Mouse (Mus musculus): ENCODE measurements around the gene Bcs1l.

Gene Bcs1l

GRCm38 (mm10) chr1:74587773-74588445 lies at the start of gene Bcs1l, which contains the start of gene Zfp142:
Bcs1l (plus strand) TSS chr1:74588289.
Zfp142 (minus strand) TSS chr1:74588246.
- DNase-seq (ENCODE audit: low read depth, low spot score) = peak; percentile 98

- DNase-seq (ENCODE audit: low read depth, low spot score) = no peak
These were observed 49.4 kb upstream of the Bcs1l start for GRCm38 (mm10) chr1:74538650-74539049.

DNA sequence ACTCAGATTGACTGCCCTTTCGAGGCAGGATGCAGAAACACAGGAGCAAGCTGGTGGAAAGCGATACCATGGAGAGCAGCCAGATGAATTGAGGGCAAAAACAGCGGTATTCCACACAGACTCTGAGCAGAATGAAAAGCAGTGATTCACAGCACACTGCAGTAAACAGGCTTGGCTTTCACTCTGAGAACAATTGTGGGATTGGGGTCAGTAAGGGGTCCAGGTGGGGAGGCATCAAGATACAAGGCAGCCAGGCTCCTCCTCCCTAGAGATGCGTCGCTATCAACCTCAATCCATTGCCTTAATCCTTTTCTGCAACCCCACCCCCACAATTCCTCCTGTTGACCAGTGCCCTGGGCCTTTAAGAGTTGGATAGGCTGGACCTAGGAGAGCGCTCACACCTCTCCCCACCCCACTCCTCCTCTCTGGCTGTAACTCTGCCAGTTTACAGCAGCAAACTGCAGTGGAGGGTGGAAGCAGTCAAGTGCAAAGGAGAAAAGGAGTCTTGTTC lies 45.6 kb upstream of the Bcs1l start, which contains the start of gene Plcd4:
Gene Plcd4, plus strand, starts transcription at position 438 of the 511 bp plus-strand sequence.
- no peak for DNase-seq (ENCODE audit: low read depth, low spot score)

GRCm38 (mm10) chr1:74544184-74544583 lies 43.9 kb upstream of the Bcs1l start, which contains the start of gene Usp37:
Usp37 (minus strand) TSS chr1:74544284.
- no peak for DNase-seq (ENCODE audit: low read depth, low spot score)

DNA sequence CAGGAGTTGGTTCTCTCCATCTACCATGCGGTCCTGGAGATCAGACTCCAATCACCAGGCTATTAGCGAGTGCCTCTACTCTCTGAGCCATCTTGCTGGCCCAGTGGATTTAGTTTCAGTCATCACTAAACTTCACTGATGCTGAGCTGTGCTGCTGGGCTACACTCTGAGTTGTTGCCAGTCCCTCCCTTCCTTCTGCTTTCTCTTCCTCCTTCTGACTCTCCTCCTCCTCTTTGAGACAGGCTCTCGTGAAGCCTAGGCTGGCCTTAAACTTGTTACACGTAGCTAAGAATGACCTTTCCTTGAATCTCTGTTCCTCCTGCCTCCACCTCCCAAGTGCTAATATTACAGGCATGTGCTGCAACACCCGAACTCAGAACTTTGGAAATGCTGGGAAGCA lies 29.0 kb upstream of the Bcs1l start:
- no peak for DNase-seq (ENCODE audit: low read depth, low spot score)

- no peak for DNase-seq (ENCODE audit: low read depth, low spot score)
These were observed 22.3 kb upstream of the Bcs1l start for GRCm38 (mm10) chr1:74565834-74566233.

DNA sequence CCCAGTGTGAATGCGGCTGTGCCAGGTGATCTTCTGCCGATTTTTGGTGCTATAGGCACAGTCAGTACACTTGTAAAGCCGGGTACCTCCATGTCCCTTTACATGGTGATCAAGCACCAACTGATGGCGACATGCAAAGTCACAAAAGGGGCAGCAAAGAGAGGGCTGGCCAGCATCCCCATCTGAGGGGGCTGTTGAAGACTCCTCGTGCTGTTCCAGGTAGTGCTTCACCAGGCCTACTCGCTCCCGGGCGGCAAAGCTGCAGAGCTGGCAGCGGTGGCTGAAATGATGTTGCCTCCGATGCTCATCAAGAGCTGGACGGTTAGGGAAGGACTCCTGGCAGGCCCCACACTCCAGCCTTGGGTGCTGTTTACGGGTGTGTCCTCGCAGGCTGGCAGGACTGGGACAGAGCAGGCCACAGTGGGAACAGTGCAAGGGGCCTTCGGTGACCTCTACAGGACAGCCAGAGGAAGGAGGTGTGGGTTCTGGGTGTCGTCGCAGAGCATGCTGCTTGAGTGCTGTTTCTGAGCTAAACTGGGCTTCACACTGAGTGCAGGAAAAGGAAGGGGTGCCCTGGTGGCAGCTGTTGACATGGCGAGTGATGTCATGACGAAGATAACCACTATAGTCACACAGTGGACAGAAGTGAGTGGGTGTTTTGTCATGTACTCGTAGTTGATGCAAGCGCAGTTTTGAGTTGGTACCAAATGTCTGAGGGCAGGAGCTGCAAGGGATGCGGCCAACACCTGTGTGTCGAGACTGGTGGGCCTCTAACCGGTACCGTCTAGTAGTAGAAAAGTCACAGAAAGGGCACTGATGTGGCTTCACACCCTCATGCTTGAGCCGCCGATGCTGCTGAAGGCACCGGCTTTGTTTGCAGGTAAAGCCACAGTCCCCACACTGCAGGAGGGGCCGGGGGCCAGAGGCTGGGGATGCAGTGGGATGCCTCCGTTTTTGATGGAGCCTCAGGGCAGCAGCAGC lies 18.1 kb upstream of the Bcs1l start:
- no peak for DNase-seq (ENCODE audit: low read depth, low spot score)

DNA sequence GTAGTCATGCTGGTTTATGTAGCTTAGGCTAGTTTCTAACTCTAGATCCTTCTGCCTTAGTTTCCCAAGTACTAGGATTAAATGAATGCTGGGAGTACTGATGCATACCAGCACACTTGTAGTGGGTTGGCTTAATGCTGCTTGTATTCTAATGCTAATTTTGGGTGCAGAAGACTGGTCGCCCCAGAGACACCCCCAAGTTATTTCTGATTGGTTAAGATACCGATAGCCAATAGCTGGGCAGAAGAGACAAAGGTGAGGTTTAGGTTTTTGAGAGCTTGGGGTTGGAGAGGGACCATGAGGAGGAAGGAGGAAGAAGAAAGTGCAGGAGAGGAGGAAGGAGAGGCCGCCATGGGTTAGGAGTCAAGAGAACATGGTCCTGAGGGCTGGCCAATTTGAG lies 5.5 kb upstream of the Bcs1l start:
- no peak for DNase-seq (ENCODE audit: low read depth, low spot score)

DNA sequence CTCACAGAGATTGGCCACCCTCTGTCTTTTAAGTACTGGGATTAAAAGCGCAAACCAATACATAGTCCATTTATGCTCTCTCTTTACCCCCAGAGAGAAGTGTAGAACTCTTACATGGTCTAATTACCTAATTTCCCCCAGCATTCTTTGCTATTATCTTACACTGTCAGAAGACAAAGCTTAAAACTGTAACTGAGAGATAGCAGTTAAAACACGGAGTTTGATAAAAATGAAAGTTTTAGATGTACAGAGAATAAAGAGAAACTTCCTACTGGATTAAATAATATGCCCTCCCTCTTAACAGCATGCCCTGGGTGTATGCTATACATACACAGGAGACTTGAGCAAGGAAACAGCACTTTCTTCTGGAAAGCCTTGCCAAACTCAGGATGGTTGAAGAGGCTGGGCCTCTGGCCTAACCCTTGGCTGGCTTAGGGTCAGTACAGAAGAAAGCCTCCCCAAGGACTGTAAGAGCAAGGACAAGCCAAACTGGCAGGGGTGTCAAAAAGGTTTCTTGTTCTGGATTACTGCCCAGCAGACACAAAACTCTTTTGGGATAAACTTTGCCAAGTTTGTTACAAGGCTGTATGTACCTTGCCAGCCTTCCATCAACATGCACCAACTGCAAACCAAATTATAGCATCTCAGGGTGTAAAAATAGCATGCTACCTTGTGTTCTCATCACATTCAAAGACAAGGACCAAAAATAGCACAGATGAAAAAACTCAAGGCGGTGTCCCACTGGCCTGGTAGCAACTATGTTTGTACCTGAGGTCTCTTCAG lies 3.3 kb upstream of the Bcs1l start:
- DNase-seq (ENCODE audit: low read depth, low spot score) = no peak

DNA sequence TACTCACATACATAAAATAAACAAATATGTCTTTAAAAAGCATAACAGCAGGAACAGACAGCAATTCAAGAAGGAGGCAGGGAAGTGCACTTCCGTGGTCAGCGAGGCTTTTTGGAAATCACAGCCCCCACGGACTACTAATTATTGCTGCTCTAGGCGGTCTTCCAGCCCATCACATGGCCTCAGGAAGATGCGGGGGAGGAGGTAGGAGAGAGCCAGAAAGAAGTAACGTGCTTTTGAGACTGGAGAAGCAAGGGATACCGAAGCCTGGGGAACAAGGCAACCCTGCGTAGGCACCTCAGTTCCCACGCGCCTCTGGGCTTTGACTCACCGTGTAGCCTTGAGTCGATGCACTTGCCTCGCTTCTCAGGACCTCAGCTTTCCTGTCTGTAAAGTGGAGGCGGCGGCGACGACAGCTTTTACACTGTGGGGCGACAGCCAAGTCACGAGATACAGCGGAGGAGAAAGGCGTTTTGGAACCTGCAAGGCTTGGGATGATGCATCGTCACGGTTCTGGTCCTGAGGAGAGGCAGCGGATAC lies 786 bp upstream of the Bcs1l start:
- no peak for DNase-seq (ENCODE audit: low read depth, low spot score)

DNA sequence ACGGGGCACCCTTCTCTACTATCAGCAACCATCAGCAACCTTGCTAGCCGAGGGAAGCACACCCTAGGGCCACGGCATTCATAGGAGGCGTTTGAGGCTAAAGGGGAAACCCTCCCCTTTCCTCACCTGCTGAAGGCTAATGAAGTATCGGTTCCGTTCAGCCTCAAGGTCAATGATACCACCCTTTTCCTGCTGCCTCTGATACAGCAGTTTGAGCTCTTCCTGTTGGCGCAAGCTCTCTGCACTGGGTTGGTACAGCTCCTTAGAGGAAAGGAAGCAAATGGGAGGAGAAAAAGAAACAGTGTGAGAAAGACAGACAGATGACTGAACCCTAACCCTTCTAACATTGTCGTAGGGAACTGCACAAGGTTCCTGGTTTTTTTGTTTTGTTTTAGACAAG lies 6.3 kb downstream of the Bcs1l start:
- DNase-seq (ENCODE audit: low read depth, low spot score) = no peak

GRCm38 (mm10) chr1:74600501-74601266 lies 12.6 kb downstream of the Bcs1l start:
- DNase-seq (ENCODE audit: low read depth, low spot score) = no peak

GRCm38 (mm10) chr1:74601267-74601962 lies 13.3 kb downstream of the Bcs1l start, which contains the start of the genes Rnf25 and Stk36:
Rnf25 (minus strand) TSS chr1:74601397.
Stk36 (plus strand) TSS chr1:74601445.
- peak; percentile 88 for DNase-seq (ENCODE audit: low read depth, low spot score)

DNA sequence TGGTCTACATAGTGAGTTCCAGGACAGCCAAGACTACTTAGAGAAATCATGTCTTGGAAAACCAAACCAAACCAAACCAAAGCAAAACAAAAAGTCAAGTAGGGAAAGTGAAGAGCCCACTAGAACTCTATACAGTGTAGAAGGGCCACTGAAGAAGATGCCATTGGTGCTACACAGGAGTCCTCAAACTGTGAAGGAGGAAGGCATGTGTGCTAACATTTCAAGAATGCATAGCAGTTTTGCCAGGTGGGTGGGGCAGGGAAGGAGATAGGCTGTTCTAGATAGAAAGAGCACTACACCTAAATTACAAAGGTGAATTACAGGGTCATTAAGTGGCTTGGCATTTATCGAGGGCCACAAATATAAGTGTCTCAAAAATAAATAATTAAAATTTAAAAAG lies 36.1 kb downstream of the Bcs1l start:
- DNase-seq (ENCODE audit: low read depth, low spot score) = no peak

GRCm38 (mm10) chr1:74626076-74626475 lies 38.0 kb downstream of the Bcs1l start:
- DNase-seq (ENCODE audit: low read depth, low spot score) = no peak

DNA sequence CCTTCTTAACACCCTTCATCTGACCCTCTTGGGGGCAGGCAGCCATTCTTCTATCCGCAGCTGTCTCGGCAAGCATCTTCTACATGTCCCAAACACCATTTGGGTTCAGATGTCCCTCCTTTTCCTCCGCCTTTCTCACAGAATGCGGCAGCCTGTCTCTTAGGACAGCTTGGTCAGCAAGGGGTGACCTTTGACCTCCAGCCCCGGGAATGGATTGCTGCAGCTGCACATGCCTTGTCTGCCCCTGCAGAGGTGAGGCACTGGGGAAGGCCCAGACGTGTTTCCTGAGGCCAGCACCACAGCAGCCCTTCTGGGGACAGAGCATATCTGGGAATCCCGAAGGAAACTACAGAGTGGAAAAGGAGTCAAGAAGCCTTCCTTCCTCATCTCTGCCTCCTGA lies 39.9 kb downstream of the Bcs1l start:
- DNase-seq (ENCODE audit: low read depth, low spot score) = no peak

DNA sequence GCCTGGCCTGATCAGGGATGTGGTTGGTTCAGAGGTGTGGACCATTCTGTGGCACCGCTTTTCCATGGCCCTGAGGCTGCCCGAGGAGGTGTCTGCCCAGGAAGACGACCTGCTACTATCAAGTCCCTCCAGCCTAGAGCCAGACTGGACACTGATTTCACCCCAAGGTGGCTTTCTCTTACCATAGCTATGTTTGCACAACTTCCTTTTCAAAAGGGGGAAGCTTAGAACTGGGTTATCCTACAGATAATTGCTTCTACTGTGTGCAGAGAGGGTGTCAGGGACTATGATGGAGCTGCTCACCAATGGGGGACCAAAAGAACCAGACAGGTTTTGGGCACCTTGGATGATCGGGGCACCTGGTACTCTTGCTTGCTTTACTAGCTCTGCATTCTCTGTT lies 44.6 kb downstream of the Bcs1l start:
- no peak for DNase-seq (ENCODE audit: low read depth, low spot score)
